Mouse (Mus musculus) embryonic facial prominence, embryonic 14.5 days (tissue): ENCODE measurements at regions not wholly inside any gene's neighbourhood (a gene's known extent, or its start where the extent isn't known, plus 50 kb on each side); places are given as distances from the start of the nearest gene placed in this dataset.

Source experiments
- ATAC-seq: fragments of 200-750 bp; cut with Nextera tagmentation; 2 replicates; pipeline ENCODE4 v1.8.0; 2017; ENCODE audit warnings: low read depth, moderate number of reproducible peaks, moderate TSS enrichment
- DNase-seq: peaks from one replicate; pipeline ENCODE4 v3.0.0-alpha.2; 2015; ENCODE audit warnings: low spot score
- H3K27ac ChIP-seq: fragments of 300-500 bp; sonication (generic); replicated peaks from 2 replicates; pipeline ENCODE4 v1.5.1; 2014; ENCODE audit warnings: low read depth, mild to moderate bottlenecking, low read length, moderate library complexity
- H3K27me3 ChIP-seq: fragments of 300-500 bp; sonication (generic); replicated peaks from 2 replicates; pipeline ENCODE4 v1.6.1; 2014; ENCODE audit warnings: low read length; ENCODE audit not compliant: control insufficient read depth, insufficient read depth
- H3K36me3 ChIP-seq: fragments of 300-500 bp; sonication (generic); 2 replicates; pipeline ENCODE4 v1.6.1; 2014; ENCODE audit warnings: low read length, mixed read lengths; ENCODE audit not compliant: control insufficient read depth, insufficient read depth
- H3K4me1 ChIP-seq: fragments of 300-500 bp; sonication (generic); 2 replicates; pipeline ENCODE4 v1.6.1; 2014; ENCODE audit warnings: antibody characterized with exemption, low read length; ENCODE audit not compliant: control insufficient read depth, insufficient read depth
- H3K4me2 ChIP-seq: fragments of 300-500 bp; sonication (generic); 2 replicates; pipeline ENCODE4 v1.6.1; 2014; ENCODE audit warnings: low read depth, mild to moderate bottlenecking, low read length, moderate library complexity, mixed read lengths
- H3K4me3 ChIP-seq: fragments of 300-500 bp; sonication (generic); 2 replicates; pipeline ENCODE4 v1.5.1; 2014; ENCODE audit warnings: low read depth, mild to moderate bottlenecking, low read length
- H3K9ac ChIP-seq: fragments of 300-500 bp; sonication (generic); 2 replicates; pipeline ENCODE4 v1.6.1; 2014; ENCODE audit warnings: low read depth, mild to moderate bottlenecking, low read length, moderate library complexity, mixed read lengths
- H3K9me3 ChIP-seq: fragments of 300-500 bp; sonication (generic); 2 replicates; pipeline ENCODE4 v1.6.1; 2016; ENCODE audit warnings: low read length; ENCODE audit not compliant: control insufficient read depth
- WGBS: fragments of 180-500 bp; shearing (Covaris S2); extraction: QIAGEN DNeasy Blood & Tissue Kit; methylation state at CpG from one replicate; pipeline ENCODE4 v1.1.7; 2014; 5-methylcytosine and 5-hydroxymethylcytosine counted together

GRCm38 (mm10) chr6:6414654-6415610 lies 163.5 kb downstream of the Sem1 start:
- Histone ChIP-seq H3K4me2 (no peak overlapping the region), H3K9ac (no peak overlapping the region), H3K9me3 (no peaks in the 10 kb centered on the region), H3K27me3 (no peaks in the 10 kb centered on the region), H3K4me3 (no peak overlapping the region), H3K36me3 (no peaks in the 10 kb centered on the region), H3K4me1 (no peaks in the 10 kb centered on the region), H3K27ac (no peak overlapping the region)
- ATAC-seq: peak; percentile 74
- WGBS: 54% methylated on average over 9 of the region's 9 CpGs
- DNase-seq: peak; percentile 87

GRCm38 (mm10) chr6:6397997-6398396 lies 180.5 kb downstream of the Sem1 start:
- no peak overlapping the region for H3K4me2 ChIP-seq
- no peaks in the 10 kb centered on the region for H3K4me1 ChIP-seq
- no peaks in the 10 kb centered on the region for H3K36me3 ChIP-seq
- no peak overlapping the region for H3K9ac ChIP-seq
- no peak overlapping the region for H3K4me3 ChIP-seq
- DNase-seq: no peak
- 64% methylated on average over 3 of the region's 3 CpGs for WGBS
- no peak for ATAC-seq
- H3K27ac ChIP-seq: no peak overlapping the region
- no peaks in the 10 kb centered on the region for H3K27me3 ChIP-seq
- H3K9me3 ChIP-seq: no peaks in the 10 kb centered on the region

GRCm38 (mm10) chr6:6389454-6390445 lies 172.8 kb upstream of the Slc25a13 start:
- WGBS: 51% methylated on average over 16 of the region's 16 CpGs
- no peaks in the 10 kb centered on the region for H3K36me3 ChIP-seq
- no peak overlapping the region for H3K4me3 ChIP-seq
- H3K4me2 ChIP-seq: no peak overlapping the region
- H3K27me3 ChIP-seq: no peaks in the 10 kb centered on the region
- no peak for ATAC-seq
- no peak overlapping the region for H3K27ac ChIP-seq
- no peak for DNase-seq
- H3K9ac ChIP-seq: no peak overlapping the region
- H3K4me1 ChIP-seq: peaks cover 3% of the 10 kb centered on the region; the same call in 1 of the 2 replicates
- H3K9me3 ChIP-seq: no peaks in the 10 kb centered on the region

GRCm38 (mm10) chr6:6388835-6389440 lies 172.0 kb upstream of the Slc25a13 start:
- Histone ChIP-seq H3K27me3 (no peaks in the 10 kb centered on the region; the same call in 1 of the 2 replicates), H3K27ac (no peak overlapping the region), H3K4me3 (no peak overlapping the region), H3K9me3 (no peaks in the 10 kb centered on the region), H3K4me2 (no peak overlapping the region), H3K36me3 (no peaks in the 10 kb centered on the region), H3K4me1 (peaks cover 3% of the 10 kb centered on the region; the same call in 1 of the 2 replicates), H3K9ac (no peak overlapping the region)
- DNase-seq (no peak), ATAC-seq (no peak)
- 25% methylated on average over 5 of the region's 5 CpGs for WGBS

GRCm38 (mm10) chr6:6387571-6387970 lies 170.6 kb upstream of the Slc25a13 start:
- Histone ChIP-seq H3K27me3 (no peaks in the 10 kb centered on the region; the same call in 1 of the 2 replicates), H3K9me3 (no peaks in the 10 kb centered on the region), H3K27ac (no peak overlapping the region), H3K9ac (no peak overlapping the region), H3K4me2 (no peak overlapping the region), H3K4me1 (peaks cover 3% of the 10 kb centered on the region; the same call in 1 of the 2 replicates), H3K36me3 (no peaks in the 10 kb centered on the region), H3K4me3 (no peak overlapping the region)
- DNase-seq (no peak), ATAC-seq (no peak)
- 66% methylated on average over 5 of the region's 5 CpGs for WGBS

GRCm38 (mm10) chr6:6384971-6385370 lies 168.0 kb upstream of the Slc25a13 start:
- 42% methylated on average over 7 of the region's 7 CpGs for WGBS
- no peak for ATAC-seq

GRCm38 (mm10) chr6:6384441-6384840 lies 167.5 kb upstream of the Slc25a13 start:
- Histone ChIP-seq H3K9ac (no peak overlapping the region), H3K4me1 (peaks cover 3% of the 10 kb centered on the region; the same call in 1 of the 2 replicates), H3K27me3 (no peaks in the 10 kb centered on the region; the same call in 1 of the 2 replicates), H3K4me3 (no peak overlapping the region), H3K27ac (no peak overlapping the region), H3K9me3 (no peaks in the 10 kb centered on the region), H3K4me2 (no peak overlapping the region), H3K36me3 (no peaks in the 10 kb centered on the region)
- ATAC-seq (no peak), DNase-seq (no peak)
- 70% methylated on average over 6 of the region's 6 CpGs for WGBS

More at GRCm38 (mm10) chr6:6384971-6385370, 168.0 kb upstream of the Slc25a13 start:
- no peak overlapping the region for H3K4me3 ChIP-seq
- no peak for DNase-seq
- H3K9ac ChIP-seq: no peak overlapping the region
- peaks cover 3% of the 10 kb centered on the region; the same call in 1 of the 2 replicates for H3K4me1 ChIP-seq
- H3K4me2 ChIP-seq: no peak overlapping the region
- H3K27me3 ChIP-seq: no peaks in the 10 kb centered on the region; the same call in 1 of the 2 replicates
- H3K36me3 ChIP-seq: no peaks in the 10 kb centered on the region
- no peaks in the 10 kb centered on the region for H3K9me3 ChIP-seq
- H3K27ac ChIP-seq: no peak overlapping the region

GRCm38 (mm10) chr6:6372421-6372820 lies 155.4 kb upstream of the Slc25a13 start:
- H3K4me1 ChIP-seq: no peaks in the 10 kb centered on the region
- DNase-seq: no peak
- no peaks in the 10 kb centered on the region for H3K36me3 ChIP-seq
- no peak overlapping the region for H3K4me2 ChIP-seq
- ATAC-seq: no peak
- no peak overlapping the region for H3K9ac ChIP-seq
- H3K4me3 ChIP-seq: no peak overlapping the region
- H3K27me3 ChIP-seq: no peaks in the 10 kb centered on the region
- 70% methylated on average over 3 of the region's 3 CpGs for WGBS
- no peak overlapping the region for H3K27ac ChIP-seq
- no peaks in the 10 kb centered on the region for H3K9me3 ChIP-seq
